Mouse (Mus musculus) neural tube, embryonic 12.5 days (tissue): ENCODE measurements around the gene Tldc1. TPM values are rescaled to one million over a fixed set of nuclear protein-coding genes. Genes with fewer than 3 reads are reported as not detected.

Source experiments
- polyA plus RNA-seq: library from polyadenylated mRNA; unstranded; fragments of >200 nt; fragmentation: Nextera tagmentation; extraction: Ambion mirVana; gene quantifications from 2 replicates; pipeline ENCODE4 v1.2.1, GENCODE M21; 2016

Tldc1 gene
- polyA plus RNA-seq, 1 experiment from 2014 or later = 11.6 TPM

Other genes with a start within 250 kb of the Tldc1 start
- gene Mbtps1, start 219.7 kb downstream of the Tldc1 start, polyA plus RNA-seq = 92.3 and 96.2 TPM in 2 replicates
- gene Hsdl1, start 203.2 kb downstream of the Tldc1 start, polyA plus RNA-seq = 94.2 and 100 TPM in 2 replicates
- 0.08 TPM in 1 of 2 replicates, not detected in the other for gene Dnaaf1, start 203.2 kb downstream of the Tldc1 start, polyA plus RNA-seq
- gene Taf1c, start 173.2 kb downstream of the Tldc1 start, polyA plus RNA-seq = 15.8 and 16.7 TPM in 2 replicates
- gene Adad2, start 165.7 kb downstream of the Tldc1 start, polyA plus RNA-seq = 0.10 TPM in 2 replicates
- gene Kcng4, start 142.7 kb downstream of the Tldc1 start, polyA plus RNA-seq = 0.10 and 0.18 TPM in 2 replicates
- gene Wfdc1, start 112.1 kb downstream of the Tldc1 start, polyA plus RNA-seq = 0.82 and 1.6 TPM in 2 replicates
- gene Atp2c2, start 78.4 kb downstream of the Tldc1 start, polyA plus RNA-seq = 0.33 and 0.55 TPM in 2 replicates
- 219 and 263 TPM in 2 replicates for gene Cotl1, start 62.1 kb upstream of the Tldc1 start, polyA plus RNA-seq
- 10.8 and 10.9 TPM in 2 replicates for gene Klhl36, start 83.8 kb upstream of the Tldc1 start, polyA plus RNA-seq
- 137 and 142 TPM in 2 replicates for gene Usp10, start 131.9 kb upstream of the Tldc1 start, polyA plus RNA-seq
- not detected in 2 replicates for gene Gm20388, start 132.4 kb upstream of the Tldc1 start, polyA plus RNA-seq
- 5.2 and 5.6 TPM in 2 replicates for gene Crispld2, start 214.0 kb upstream of the Tldc1 start, polyA plus RNA-seq